Mouse (Mus musculus) common myeloid progenitor, adult 5-6 weeks (primary cell): ENCODE results near the gene Ctsz. TPM values are rescaled to one million over a fixed set of nuclear protein-coding genes. Genes with fewer than 3 reads are reported as not detected.
A peak's percentile ranks its signal among the peaks of the same experiment; 100 is the strongest.

Source experiments
- ATAC-seq: replicated peaks from 2 replicates; pipeline ENCODE4 v1.8.0; 2016; ENCODE audit warnings: low read depth, mild to moderate bottlenecking, moderate TSS enrichment, inconsistent platforms; ENCODE audit not compliant: poor library complexity, severe bottlenecking
- total RNA-seq: library from RNA; stranded (forward); fragments of 200-1000, 187-1606 nt; gene quantifications from 2 replicates; pipeline ENCODE4 v1.2.3, GENCODE M21; 2017

Gene Ctsz
- total RNA-seq, 1 experiment from 2014 or later = 125 TPM

DNA sequence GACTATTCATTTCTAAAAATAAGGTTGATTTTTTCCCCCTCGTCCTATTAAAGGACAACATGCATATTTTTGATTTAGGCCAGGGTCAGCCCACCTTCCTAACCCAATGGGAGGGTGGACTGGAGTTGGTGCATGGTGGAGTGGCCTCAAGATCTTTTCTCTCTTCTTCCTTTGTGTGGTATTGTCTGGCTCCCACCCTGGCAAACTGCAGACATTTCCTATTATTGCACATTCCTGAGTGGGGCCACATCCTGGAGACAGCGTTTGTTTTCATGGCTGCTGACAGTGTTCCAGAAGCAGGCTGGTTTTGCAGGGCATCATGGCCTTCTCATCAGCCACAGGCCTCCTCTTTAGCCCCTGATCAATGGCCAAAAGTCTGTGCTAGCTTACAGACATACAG, 4.2 kb upstream of the Ctsz start:
- no peak for ATAC-seq

DNA sequence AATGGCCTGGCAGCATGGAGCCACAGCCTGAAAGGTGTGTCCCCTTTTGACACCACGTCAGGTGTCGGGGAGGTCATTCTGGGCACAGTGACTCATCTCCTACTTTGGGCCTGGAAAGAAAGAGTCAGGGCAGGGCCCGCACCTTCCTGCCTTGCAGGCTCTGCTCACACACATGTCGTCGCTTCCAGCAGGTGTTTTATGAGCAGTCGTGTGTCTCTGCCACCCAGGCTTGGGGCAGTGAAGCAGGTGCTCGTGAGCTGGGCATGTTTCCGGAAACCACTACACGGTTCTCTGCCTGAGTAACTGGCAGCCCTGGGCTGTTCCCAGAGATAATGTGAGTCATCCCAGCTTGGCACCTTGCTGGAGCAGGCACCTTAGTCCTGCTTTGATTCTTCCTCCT, 3.6 kb upstream of the Ctsz start:
- no peak for ATAC-seq

DNA sequence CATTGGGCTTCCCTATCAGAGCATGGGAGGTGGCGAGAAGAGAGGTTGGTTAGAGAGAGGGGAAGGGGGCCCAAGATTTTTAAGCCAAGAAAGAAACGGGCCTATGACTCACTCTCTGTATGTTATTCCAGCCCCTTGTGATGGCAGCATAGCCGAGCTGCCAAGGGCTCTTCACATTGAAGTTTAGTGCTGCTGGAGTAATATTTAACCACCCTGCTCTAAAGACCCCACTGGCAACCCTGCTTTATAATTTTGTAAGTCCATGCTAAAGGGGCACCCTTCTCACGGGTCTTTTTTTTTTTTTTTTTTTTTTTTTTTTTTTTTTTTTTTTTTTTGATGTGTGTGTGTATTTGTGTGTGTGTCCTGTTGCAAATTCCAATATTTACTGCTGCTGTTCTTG, 3.1 kb upstream of the Ctsz start:
- no peak for ATAC-seq

DNA sequence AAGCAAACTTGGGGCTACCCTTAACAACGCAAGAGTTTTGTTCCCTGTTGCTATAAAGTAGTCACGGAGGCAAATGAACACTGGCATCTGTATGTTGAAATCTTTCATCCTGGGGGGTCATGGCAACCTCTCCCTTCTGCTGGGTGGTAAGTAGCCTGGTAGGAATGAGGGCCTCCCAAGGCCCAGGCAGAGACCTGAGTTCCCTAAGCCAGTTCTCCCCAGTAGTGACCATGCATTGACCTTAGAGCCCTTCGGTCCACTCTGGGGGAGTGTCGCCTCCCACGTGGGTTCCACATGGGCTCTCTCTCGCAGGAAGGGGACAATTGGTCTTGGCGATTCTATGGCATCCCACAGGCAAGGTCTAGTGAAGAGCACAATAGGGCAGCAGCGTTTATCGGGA, 1.1 kb upstream of the Ctsz start:
- ATAC-seq = no peak

DNA sequence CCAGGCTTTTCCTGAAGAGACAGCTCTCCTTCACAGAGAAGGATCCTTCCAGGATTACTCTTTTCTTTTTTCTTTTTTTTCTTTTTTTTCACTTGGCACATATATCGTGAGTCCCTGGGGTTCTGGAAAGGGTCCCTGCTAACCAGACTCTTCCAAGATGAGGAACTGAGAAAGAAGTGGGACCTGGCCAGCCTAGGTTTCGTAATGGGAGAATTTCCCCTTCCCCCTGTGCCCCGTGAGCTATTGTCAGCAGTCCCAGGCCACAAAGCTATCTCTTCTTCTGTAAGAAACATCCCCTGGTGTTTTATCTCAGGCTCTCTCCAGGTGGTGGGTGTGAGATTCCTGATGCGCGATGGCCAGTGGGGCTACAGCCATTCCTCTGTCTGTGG, 605 bp upstream of the Ctsz start:
- ATAC-seq = peak; percentile 50

DNA sequence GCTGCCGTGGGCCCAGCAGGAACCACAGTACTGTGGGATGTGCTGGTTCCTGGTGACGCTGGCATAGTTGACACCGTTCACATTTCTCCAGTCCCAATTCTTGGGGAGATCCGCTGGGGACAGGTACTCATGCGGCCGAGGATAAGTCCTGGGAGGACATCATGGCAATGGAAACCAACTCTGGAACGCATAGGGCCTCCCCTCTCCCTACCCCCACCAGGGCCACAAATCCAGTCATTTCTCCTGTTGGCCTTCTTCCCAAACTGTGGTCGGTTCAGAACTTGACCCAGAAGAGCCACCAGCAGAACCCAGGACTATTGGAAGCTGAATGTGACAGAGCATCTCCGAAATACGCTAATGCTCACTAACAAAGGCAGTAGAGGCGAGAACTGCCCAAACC, 658 bp downstream of the Ctsz start:
- no peak for ATAC-seq

DNA sequence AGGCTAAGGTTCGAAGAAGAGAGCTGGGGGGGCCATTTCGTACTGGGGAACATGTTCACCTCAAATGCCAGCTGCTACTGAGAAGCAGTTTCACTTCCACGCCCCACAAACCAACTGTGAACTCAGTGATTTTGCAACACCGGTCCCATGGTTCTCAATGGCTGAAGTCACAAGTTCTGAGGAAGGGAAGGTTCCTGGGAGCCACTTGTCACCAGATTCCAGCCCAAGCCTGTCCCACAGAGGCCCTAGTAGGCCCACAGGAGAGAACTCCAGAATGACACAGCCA, 1.2 kb downstream of the Ctsz start:
- ATAC-seq = peak; percentile 51

DNA sequence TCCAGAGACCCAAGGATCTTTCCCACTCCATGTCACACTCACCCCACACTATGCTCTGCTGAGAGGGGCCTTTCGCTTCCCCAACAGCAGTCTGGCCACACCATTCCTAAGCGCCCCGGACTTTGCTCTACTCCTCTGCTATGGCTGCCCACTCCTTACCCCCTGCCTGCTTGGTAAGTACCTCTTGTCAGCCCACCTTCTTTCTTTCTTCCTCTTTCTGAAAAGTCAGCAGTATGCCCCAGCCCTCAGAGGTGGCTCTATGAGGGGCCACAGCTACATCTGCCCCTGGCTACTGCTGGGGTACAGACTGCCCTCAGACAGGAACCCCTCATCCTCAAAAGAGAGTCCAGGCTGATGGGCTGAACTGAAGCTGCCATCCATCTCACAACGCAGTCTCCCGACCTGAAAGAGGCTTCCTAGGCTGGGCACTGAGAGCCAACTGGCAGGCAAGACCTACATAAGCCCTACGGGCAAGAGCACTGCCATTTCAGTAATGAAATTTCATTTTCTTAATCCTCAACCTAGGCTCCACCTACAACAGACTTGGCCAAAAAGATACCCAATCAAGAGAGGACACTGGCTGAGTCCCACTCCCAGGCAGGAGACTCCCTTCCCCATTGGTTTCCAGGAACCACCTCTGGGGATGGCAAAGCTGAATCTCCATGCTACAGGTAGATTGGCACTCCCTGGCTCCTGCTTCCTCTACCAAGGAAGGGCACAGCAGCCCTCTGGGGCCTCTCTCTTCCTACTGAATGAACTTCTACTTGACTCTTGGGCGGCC, 1.7 kb downstream of the Ctsz start:
- no peak for ATAC-seq

DNA sequence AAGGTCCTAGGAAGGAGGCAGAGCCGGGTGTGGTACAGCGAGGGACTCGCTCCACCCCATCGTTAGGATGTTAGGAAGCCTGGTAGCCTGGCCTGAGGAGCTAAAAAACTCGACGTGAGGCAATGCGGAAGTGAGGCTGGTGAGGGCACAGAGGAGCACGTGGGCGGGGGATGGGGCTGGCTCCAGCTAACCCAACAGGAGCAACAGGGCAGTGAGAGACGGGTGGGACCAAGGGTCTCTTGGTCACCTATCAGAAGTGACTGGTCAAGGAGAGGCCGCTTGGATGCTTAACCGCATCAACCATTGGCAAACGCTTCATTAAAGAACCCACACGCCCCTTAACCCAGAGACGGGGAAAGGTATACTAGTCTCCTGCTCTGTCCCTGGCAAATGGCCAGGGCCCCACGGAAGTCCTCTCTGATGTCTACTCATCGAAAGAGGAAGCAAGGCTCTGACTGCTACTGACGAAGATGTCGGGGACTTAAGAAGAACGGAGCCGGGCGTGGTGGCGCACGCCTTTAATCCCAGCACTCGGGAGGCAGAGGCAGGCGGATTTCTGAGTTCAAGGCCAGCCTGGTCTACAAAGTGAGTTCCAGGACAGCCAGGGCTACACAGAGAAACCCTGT, 2.6 kb downstream of the Ctsz start:
- ATAC-seq = 0 out of 2 replicates have a peak, but pooled peaks have one; percentile 12

DNA sequence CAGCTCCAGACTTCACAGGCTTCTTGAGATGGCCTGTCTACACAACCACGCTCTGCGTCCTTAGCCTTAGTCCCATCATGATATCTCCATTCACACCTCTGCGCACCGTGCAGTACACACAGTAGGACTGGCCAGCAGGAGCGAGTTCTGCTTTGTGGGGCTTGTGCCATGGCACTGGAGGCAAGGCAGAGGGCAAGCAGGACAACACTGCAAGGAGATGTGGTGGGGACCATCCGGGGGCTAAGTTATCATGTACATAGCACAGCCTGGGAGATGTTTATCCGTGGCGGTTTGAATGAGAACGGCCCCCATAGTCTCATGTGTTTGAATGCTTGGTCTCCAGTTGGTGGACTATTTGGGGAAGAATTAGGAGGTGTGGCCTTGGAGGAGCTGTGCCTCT, 3.9 kb downstream of the Ctsz start:
- ATAC-seq = no peak

DNA sequence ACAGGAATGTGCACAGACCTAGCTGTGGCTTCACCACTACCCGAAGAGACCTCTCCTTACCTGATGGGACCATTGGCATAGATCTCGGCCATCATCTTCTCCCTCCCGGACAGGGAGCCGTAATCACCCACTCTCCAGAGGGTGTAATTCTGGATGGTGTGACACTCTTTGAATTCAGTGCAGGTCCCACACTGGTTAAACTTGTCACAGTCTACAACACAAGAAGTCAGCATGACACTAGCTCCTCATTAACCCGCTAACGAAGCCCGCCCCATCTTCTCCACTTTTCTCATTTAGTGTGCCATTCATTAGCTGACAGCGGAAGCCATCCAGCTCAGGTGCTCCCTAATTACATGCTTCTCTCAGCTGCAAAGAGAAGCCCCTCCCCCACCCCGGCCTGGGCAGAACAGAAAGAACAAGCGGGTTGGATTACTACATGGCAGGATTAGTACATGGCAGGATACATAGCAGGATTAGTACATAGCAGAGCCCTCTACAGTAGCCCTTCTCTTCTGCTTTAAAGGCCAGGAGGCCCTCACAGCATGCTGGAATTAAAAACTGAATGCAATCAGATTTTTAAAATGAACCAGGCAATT, 9.7 kb downstream of the Ctsz start:
- ATAC-seq = no peak

DNA sequence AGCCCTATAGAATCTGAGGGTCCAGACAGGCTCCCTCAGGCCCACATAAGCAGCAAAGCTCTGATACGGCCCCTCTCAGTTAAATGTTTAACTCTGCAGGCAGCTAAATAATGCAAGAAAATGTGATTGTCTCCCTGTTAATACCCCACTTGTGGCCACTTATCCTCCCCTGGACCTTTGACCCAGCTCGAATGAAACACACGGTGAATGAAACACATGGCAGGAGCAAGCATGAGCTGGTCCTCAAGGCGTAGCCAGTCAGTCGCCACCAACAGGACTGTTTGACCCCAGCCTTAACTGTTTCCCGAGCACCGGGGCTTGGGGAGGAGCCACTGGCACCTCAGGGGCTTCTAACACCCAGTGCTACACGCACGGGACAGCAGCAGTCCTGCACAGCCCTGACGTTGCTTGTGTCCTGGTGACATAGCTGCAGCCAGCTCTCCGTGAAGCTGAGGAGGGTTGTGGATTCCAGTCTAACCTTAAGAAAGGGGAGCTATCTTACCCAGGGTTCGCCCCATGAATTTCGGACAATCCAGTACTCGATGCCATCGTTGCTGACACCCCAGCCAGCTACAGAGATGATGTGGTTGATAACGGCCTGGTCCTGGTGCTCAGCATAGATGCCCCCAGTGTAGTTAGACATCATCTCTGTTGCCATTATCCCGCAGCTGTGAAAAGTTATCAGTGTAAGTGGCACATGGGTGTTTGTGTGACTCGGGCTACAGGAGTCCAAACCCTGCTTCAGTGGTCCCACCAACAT, 10.6 kb downstream of the Ctsz start:
- no peak for ATAC-seq

DNA sequence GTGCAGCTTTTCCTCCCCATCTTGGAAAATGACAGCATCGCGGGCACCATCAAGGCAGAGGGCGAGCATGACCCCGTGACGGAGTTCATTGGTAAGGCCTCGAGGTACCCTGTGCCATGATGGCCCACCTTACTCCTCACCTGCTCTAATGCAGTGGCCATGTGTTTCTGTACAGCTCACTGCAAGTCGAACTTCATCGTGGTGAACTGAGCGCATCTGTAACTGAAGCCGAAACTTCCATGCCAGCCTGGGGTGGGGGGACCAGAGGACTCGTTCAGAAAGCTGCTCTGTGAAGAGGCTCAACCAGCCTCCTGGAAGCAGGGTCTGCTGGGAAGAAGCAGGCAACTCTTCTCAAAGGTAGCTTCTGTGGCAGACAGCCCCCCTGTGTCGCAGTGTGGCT, 12.0 kb downstream of the Ctsz start:
- no peak for ATAC-seq

DNA sequence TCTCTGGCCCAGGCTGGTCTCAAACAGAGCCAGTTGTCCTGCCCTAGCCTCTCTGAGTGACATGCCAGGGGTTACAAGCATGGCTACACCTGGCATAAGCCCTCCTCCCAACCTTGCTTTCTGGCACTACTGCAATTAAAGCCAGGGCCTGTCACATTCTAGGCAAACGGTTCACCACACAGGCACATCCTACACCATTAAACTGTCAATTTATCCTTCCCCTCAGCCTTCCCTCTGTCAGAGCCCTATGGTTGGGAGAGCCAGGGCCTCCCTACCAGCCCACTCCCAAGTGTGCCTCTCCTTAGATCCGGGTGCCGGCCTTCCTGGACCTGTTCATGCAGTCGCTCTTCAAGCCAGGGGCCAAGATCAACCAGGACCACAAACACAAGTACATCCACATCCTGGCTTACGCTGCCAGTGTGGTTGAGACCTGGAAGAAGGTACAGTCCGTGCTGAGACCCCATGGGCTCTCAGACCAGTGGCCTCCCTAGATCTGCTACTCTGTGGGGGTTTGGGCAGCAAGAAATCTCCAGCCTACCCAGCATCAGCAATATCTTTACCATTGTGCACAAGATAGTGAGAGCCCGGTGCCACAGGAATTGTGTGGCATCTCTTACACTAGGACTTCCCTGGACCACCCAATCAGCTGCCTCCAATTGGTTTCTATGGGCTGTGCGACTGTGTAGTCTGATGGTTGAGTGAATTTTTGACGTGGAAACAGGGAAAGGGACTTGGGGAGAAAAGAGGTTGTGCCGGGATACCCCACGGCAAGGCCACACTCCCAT, 14.3 kb downstream of the Ctsz start:
- no peak for ATAC-seq

DNA sequence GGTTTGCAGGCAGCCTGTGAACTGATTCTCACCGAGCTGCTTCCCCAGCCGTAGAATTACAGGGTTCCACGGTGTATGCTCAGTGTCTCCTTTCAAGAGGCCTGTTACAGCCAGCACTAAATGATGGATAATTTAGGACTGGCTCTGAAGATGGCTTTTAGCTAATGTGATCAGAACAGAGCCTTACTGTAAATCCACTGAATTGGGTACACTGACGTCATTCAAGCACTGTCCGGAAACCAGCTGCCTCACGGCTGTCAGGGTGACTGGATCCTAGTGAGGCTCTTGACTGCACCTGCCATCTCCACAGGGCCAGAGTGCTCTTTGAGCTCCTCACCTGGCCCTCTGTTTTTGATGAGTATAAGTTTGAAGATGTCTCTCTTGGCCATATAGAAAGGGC, 17.7 kb downstream of the Ctsz start:
- no peak for ATAC-seq

DNA sequence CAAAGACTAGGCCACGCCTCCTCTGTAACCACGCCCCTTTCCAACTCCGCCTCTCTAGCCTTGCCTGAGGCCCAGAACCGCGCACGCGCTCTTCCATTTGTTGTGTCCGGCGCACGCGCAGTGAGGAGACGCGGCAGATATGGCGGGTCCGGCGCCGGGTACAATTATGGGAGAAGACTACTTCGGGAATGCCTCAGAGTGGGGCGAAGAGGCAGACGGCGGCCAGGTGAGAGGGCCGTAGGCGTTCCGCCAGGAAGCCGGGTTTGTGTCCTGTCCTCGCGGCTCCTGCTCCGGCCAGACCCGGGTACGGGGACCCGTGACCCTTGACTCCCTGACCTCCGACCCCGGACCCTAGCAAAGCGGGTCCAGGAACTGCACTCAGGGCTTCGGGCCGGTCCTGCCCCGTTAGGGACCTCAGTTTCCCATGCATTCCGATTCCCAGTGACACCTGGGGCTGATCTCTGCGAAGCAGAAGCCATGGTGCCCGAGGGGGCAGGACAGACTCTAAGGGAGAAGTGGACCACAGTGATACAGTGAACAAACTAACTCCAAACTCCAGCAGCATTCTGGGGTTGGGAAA, 23.0 kb downstream of the Ctsz start, which contains the start of gene Nelfcd:
Gene Nelfcd, plus strand, starts transcription at position 74 of the 580 bp plus-strand sequence.
- ATAC-seq = peak; percentile 96

DNA sequence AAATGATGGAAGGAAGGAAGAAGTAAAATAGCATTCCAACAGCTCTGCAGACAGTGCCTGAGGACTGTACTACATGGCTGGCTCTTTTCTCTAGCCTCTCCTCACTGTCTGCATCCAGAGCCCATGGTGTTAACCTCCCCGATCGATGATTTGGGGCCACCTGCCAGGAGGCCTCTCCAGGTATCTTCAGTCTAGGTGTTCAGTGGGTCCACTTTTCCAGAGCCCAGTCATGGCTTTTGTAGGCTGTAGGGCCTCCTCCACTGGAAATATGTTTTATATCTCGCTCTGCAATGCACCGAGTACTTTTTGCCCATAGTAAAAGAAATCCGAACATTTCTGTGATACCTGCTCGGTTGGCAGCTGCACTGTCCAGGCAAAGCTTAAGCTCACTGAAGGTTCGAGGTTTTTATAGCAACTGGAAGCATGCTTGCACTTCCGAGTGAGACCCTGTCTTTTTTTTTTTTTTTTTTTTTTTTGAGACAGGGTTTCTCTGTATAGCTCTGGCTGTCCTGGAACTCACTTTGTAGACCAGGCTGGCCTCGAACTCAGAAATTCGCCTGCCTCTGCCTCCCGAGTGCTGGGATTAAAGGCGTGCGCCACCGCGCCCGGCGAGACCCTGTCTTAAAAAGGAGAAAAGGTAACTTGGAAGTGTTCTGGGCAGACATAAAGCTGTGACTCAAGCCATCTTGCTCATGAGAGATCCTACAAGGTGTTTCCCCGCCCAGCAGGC, 23.7 kb downstream of the Ctsz start:
- no peak for ATAC-seq

DNA sequence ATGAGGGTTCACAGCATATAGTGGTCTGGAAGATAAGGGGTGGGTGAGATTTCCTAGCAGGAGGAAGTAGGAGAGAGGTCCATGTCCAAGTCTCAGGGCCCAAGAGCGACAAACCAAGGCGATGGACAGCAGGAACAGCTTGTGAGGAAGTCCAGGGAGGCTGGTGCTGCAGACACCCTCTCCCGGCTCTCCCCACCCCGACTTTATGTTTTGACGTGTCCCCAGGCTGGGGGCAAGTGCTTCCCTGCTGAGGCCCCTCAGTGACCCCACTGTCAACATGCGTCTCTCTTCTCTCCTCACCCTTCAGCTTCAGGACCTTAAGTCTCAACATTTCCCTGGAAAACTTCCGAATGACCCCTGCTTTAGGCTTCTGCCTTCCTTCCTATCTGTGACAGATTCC, 25.7 kb downstream of the Ctsz start:
- ATAC-seq = no peak

DNA sequence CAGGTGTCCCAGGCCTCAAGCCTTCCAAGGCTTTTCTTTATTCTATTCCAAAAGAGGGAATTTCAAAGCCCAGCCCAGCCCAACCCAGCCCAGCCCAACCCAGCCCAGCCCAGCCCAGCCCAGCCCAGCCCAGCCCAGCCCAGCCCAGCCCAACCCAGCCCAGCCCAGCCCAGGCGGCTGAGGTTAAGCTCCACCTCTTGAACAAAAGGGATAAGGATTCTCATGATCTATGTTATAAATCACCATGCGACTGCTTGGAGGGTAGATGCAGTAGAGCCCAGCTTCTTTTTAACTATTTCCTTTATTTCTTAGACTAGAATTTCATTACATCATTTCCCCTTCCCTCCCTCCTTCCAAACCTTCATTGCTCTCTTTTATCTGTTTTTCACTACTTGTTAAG, 28.6 kb downstream of the Ctsz start:
- ATAC-seq = peak; percentile 56; the same call in 1 of the 2 replicates
